ENCODE assay signal across 14 mouse cellular contexts in the genomic region with DNA sequence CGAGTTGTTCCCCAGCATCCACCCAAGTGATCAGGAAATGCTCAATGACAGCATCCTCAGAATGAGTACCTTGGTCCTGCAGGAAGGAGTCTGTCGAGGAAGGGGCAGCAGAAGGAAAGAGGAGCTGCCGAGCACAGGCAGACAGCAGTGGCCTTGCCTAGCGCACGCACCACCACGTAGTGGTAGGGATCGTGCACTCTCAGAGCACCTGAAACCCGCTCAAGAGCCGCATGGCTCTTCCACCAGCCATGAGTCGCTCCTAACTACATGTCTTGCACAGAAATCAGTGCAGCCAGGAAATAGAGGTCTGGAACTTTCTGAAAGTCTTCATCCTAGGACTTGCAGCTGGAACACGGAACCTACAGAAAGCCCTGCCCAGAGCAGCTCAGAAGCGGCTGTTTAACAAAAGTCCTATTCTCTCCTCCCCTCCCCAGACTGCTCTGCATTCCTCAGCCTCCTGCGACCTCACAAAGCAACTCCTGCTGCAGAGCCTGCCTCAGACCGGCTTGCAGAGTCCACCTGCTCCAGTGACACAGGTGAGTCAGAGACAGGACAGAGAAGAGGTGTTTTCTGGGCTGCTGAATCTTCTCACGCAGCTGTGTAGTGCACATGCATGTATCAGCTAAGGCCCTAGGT. TPM values are rescaled to one million over a fixed set of nuclear protein-coding genes. Genes with fewer than 3 reads are reported as not detected.
DNase-seq lines count a peak whose midpoint lies in the region; ATAC-seq lines count a peak whose summit lies in the region.
"Had no signal": no experiment of that assay in that cellular context is flagged by ENCODE, and none has a peak within 500 bp of the region (broad histone marks: within the 10 kb centered on the region; RNA-seq: fewer than 3 reads in every experiment).

No protein-coding gene starts in this region.

- peaks cover 22% of the 10 kb centered on the region for H3K4me1 ChIP-seq in heart, embryonic 10.5 days
- no peaks in the 10 kb centered on the region for H3K4me1 ChIP-seq in limb, embryonic 11.5 days (ENCODE audit: control insufficient read depth, insufficient read depth, low read length)
- H3K4me1 ChIP-seq in limb, embryonic 10.5 days, result peaks cover 10% of the 10 kb centered on the region; the same call in 1 of the 2 replicates
- peaks cover 8% of the 10 kb centered on the region for H3K4me1 ChIP-seq in embryonic facial prominence, embryonic 12.5 days
- H3K4me1 ChIP-seq: hindbrain, embryonic 12.5 days had no signal

- DNase-seq in heart, embryonic 10.5 days (ENCODE audit: low spot score), result no peak
- no peak for DNase-seq in heart, postnatal 36 days
- peak; percentile 26 for DNase-seq in limb, embryonic 11.5 days (ENCODE audit: low spot score)
- no peak for DNase-seq in limb, embryonic 10.5 days (ENCODE audit: low spot score)
- DNase-seq in R1 (ENCODE audit: low read depth, low spot score), result peak; percentile 56
- DNase-seq in cerebellum, postnatal 25 days, result no peak
- DNase-seq in left cerebral cortex, postnatal 4 days, result no peak
- DNase-seq: layer of hippocampus, postnatal 36 days had no signal

- no peak for ATAC-seq in limb, embryonic 11.5 days (ENCODE audit: insufficient number of reproducible peaks, low FRiP score, low TSS enrichment, low read depth)
- ATAC-seq in embryonic facial prominence, embryonic 12.5 days (ENCODE audit: insufficient number of reproducible peaks, insufficient read depth, low FRiP score, low TSS enrichment), result no peak
- ATAC-seq: forebrain, embryonic 16.5 days; intestine, postnatal 0 days had no signal

- no peaks in the 10 kb centered on the region for H3K36me3 ChIP-seq in heart, embryonic 10.5 days
- no peaks in the 10 kb centered on the region for H3K36me3 ChIP-seq in limb, embryonic 11.5 days (ENCODE audit: control insufficient read depth, insufficient read depth, low read length)
- no peaks in the 10 kb centered on the region for H3K36me3 ChIP-seq in limb, embryonic 10.5 days
- H3K36me3 ChIP-seq in embryonic facial prominence, embryonic 12.5 days, result no peaks in the 10 kb centered on the region
- H3K36me3 ChIP-seq: hindbrain, embryonic 12.5 days had no signal

- intact Hi-C loops in heart, postnatal 36 days (cut with DNase I), result no loop called here
- intact Hi-C loops in left cerebral cortex, postnatal 4 days (cut with DNase I), result loop anchor here (5.0 kb wide), 1 partner anchor 323 kb away; no protein-coding TSS in a partner anchor

- no peaks in the 10 kb centered on the region for H3K9me3 ChIP-seq in heart, embryonic 10.5 days
- H3K9me3 ChIP-seq in limb, embryonic 11.5 days (ENCODE audit: control insufficient read depth, low read length), result no peaks in the 10 kb centered on the region
- H3K9me3 ChIP-seq in limb, embryonic 10.5 days (replicated peaks), result no peaks in the 10 kb centered on the region
- H3K9me3 ChIP-seq in embryonic facial prominence, embryonic 12.5 days, result no peaks in the 10 kb centered on the region
- H3K9me3 ChIP-seq: hindbrain, embryonic 12.5 days had no signal

- H3K27ac ChIP-seq in heart, embryonic 10.5 days, result 0 out of 2 replicates have a peak overlapping the region, but pooled peaks have one; percentile 10
- no peak overlapping the region for H3K27ac ChIP-seq in limb, embryonic 11.5 days (replicated peaks; ENCODE audit: low read depth, low read length)
- H3K27ac ChIP-seq in limb, embryonic 10.5 days, result no peak overlapping the region
- H3K27ac ChIP-seq in embryonic facial prominence, embryonic 12.5 days, result no peak overlapping the region
- H3K27ac ChIP-seq: hindbrain, embryonic 12.5 days had no signal

- H3K4me2 ChIP-seq in limb, embryonic 11.5 days (ENCODE audit: low read depth, severe bottlenecking), result no peak overlapping the region
- H3K4me2 ChIP-seq in embryonic facial prominence, embryonic 12.5 days (replicated peaks), result 0 out of 2 replicates have a peak overlapping the region, but pooled peaks have one; percentile 5
- H3K4me2 ChIP-seq: hindbrain, embryonic 12.5 days had no signal

- peak overlapping the region; percentile 19; the same call in 1 of the 2 replicates for H3K4me3 ChIP-seq in heart, embryonic 10.5 days
- no peak overlapping the region for H3K4me3 ChIP-seq in limb, embryonic 11.5 days (ENCODE audit: low read depth, low read length)
- H3K4me3 ChIP-seq in limb, embryonic 10.5 days, result no peak overlapping the region
- H3K4me3 ChIP-seq in embryonic facial prominence, embryonic 12.5 days, result no peak overlapping the region
- H3K4me3 ChIP-seq: erythroblast, embryonic 14.5 days; hindbrain, embryonic 12.5 days had no signal

- H3K9ac ChIP-seq in limb, embryonic 11.5 days (ENCODE audit: low read length), result no peak overlapping the region
- H3K9ac ChIP-seq in embryonic facial prominence, embryonic 12.5 days, result no peak overlapping the region
- H3K9ac ChIP-seq: hindbrain, embryonic 12.5 days had no signal

- H3K27me3 ChIP-seq in heart, embryonic 10.5 days (ENCODE audit: insufficient read depth, poor library complexity, severe bottlenecking), result peaks cover 47% of the 10 kb centered on the region
- no peaks in the 10 kb centered on the region for H3K27me3 ChIP-seq in limb, embryonic 11.5 days (ENCODE audit: control insufficient read depth, insufficient read depth, low read length)
- H3K27me3 ChIP-seq in limb, embryonic 10.5 days (ENCODE audit: low read depth, poor library complexity, severe bottlenecking), result peaks cover 23% of the 10 kb centered on the region
- H3K27me3 ChIP-seq in embryonic facial prominence, embryonic 12.5 days, result peaks cover 21% of the 10 kb centered on the region
- H3K27me3 ChIP-seq: CH12.LX had no signal

- WGBS in heart, embryonic 10.5 days, result 30% methylated on average over 15 of the region's 15 CpGs
- 26% methylated on average over 15 of the region's 15 CpGs for WGBS in limb, embryonic 11.5 days
- WGBS in limb, embryonic 10.5 days, result 40% methylated on average over 15 of the region's 15 CpGs
- 20% methylated on average over 15 of the region's 15 CpGs for WGBS in embryonic facial prominence, embryonic 12.5 days

RNA-seq across cellular contexts. Expression of gene Rpl31, which starts 32.0 kb away (rescaled TPM):
- polyA plus RNA-seq in heart, embryonic 10.5 days (2016; fragmentation: Nextera tagmentation; extraction: Ambion mirVana), result 325 and 422 TPM in 2 replicates
- 100 to 1,000 TPM; 517 to 581 TPM for total RNA-seq in heart, postnatal 36 days (2021)
- polyA plus RNA-seq in limb, embryonic 11.5 days (2014; fragmentation: Nextera tagmentation; extraction: Ambion mirVana), result 585 and 598 TPM in 2 replicates
- polyA plus RNA-seq in limb, embryonic 10.5 days (2016; fragmentation: Nextera tagmentation; extraction: Ambion mirVana), result 467 and 570 TPM in 2 replicates
- polyA plus RNA-seq in embryonic facial prominence, embryonic 12.5 days (2016; fragmentation: Nextera tagmentation; extraction: Ambion mirVana), result 525 and 534 TPM in 2 replicates
- 100 to 1,000 TPM; 682 to 756 TPM for total RNA-seq in left cerebral cortex, postnatal 4 days (2021)

Comparison
In these comparisons a context has a peak if more than half of its experiments do, and no peak if none do; other contexts are left out.
1. DNase-seq: peak in limb, embryonic 11.5 days (single experiment) and R1 (single experiment); none in heart, embryonic 10.5 days (single experiment), heart, postnatal 36 days (0 of 2), limb, embryonic 10.5 days (single experiment), cerebellum, postnatal 25 days (0 of 2) and left cerebral cortex, postnatal 4 days (single experiment).